Mouse (Mus musculus) heart, embryonic 16.5 days (tissue): ENCODE measurements at regions not wholly inside any gene's neighbourhood (a gene's known extent, or its start where the extent isn't known, plus 50 kb on each side); places are given as distances from the start of the nearest gene placed in this dataset.
A peak's percentile ranks its signal among the peaks of the same experiment; 100 is the strongest.

Experiments used
- ATAC-seq: fragments of 200-750 bp; cut with Nextera tagmentation; replicated peaks from 2 replicates; pipeline ENCODE4 v1.8.0; 2017; ENCODE audit warnings: moderate number of reproducible peaks; ENCODE audit not compliant: insufficient read depth, low FRiP score; ENCODE audit errors: extremely low read depth
- H3K27ac ChIP-seq: fragments of 300-500 bp; sonication (generic); 2 replicates; pipeline ENCODE4 v1.5.1; 2014; ENCODE audit warnings: mild to moderate bottlenecking, low read length, control low read depth, moderate library complexity
- H3K27me3 ChIP-seq: fragments of 300-500 bp; sonication (generic); 2 replicates; pipeline ENCODE4 v1.6.1; 2014; ENCODE audit warnings: low read length, mixed read lengths; ENCODE audit not compliant: control insufficient read depth, insufficient read depth
- H3K36me3 ChIP-seq: fragments of 300-500 bp; sonication (generic); 2 replicates; pipeline ENCODE4 v1.6.1; 2014; ENCODE audit not compliant: control insufficient read depth, insufficient read depth
- H3K4me1 ChIP-seq: fragments of 300-500 bp; sonication (generic); 2 replicates; pipeline ENCODE4 v1.6.1; 2014; ENCODE audit warnings: low read length, mixed read lengths; ENCODE audit not compliant: control insufficient read depth, insufficient read depth
- H3K4me2 ChIP-seq: fragments of 300-500 bp; sonication (generic); 2 replicates; pipeline ENCODE4 v1.6.1; 2014; ENCODE audit warnings: low read depth, mild to moderate bottlenecking, control low read depth, low read length
- H3K4me3 ChIP-seq: fragments of 300-500 bp; sonication (generic); 2 replicates; pipeline ENCODE4 v1.5.1; 2014; ENCODE audit warnings: mild to moderate bottlenecking, control low read depth, low read length
- H3K9ac ChIP-seq: fragments of 300-500 bp; sonication (generic); 2 replicates; pipeline ENCODE4 v1.6.1; 2014; ENCODE audit warnings: low read length, control low read depth
- H3K9me3 ChIP-seq: fragments of 300-500 bp; sonication (generic); replicated peaks from 2 replicates; pipeline ENCODE4 v1.6.1; 2016; ENCODE audit warnings: low read length; ENCODE audit not compliant: control insufficient read depth
- WGBS: fragments of 180-500 bp; shearing (Covaris S2); extraction: QIAGEN DNeasy Blood & Tissue Kit; methylation state at CpG from one replicate; pipeline ENCODE4 v1.1.7; 2014; 5-methylcytosine and 5-hydroxymethylcytosine counted together

GRCm38 (mm10) chr9:82484341-82484740, 345.0 kb upstream of the Irak1bp1 start:
- ATAC-seq, result no peak
- Histone ChIP-seq H3K36me3 (no peaks in the 10 kb centered on the region), H3K27me3 (no peaks in the 10 kb centered on the region), H3K4me1 (peaks cover 2% of the 10 kb centered on the region; the same call in 1 of the 2 replicates), H3K9me3 (0 out of 2 replicates have a peak, but pooled peaks cover 2% of the 10 kb centered on the region), H3K27ac (no peak overlapping the region), H3K4me3 (no peak overlapping the region), H3K4me2 (no peak overlapping the region), H3K9ac (no peak overlapping the region)
- WGBS, result 64% methylated on average over 1 of the region's 1 CpGs

- no peak for ATAC-seq
- Histone ChIP-seq H3K27me3 (no peaks in the 10 kb centered on the region), H3K9me3 (no peaks in the 10 kb centered on the region), H3K36me3 (no peaks in the 10 kb centered on the region), H3K4me1 (no peaks in the 10 kb centered on the region), H3K9ac (no peak overlapping the region), H3K4me2 (no peak overlapping the region), H3K4me3 (no peak overlapping the region), H3K27ac (no peak overlapping the region)
These were observed 335.9 kb upstream of the Irak1bp1 start for GRCm38 (mm10) chr9:82493440-82493839.

GRCm38 (mm10) chr9:82510014-82510413, 319.3 kb upstream of the Irak1bp1 start:
- H3K36me3 ChIP-seq, result no peaks in the 10 kb centered on the region
- no peak overlapping the region for H3K27ac ChIP-seq
- H3K4me1 ChIP-seq, result no peaks in the 10 kb centered on the region
- no peak for ATAC-seq
- 55% methylated on average over 2 of the region's 2 CpGs for WGBS
- H3K9ac ChIP-seq, result no peak overlapping the region
- no peak overlapping the region for H3K4me3 ChIP-seq
- H3K4me2 ChIP-seq, result no peak overlapping the region
- H3K9me3 ChIP-seq, result no peaks in the 10 kb centered on the region
- no peaks in the 10 kb centered on the region for H3K27me3 ChIP-seq

- no peak for ATAC-seq
- 30% methylated on average over 1 of the region's 1 CpGs for WGBS
- no peak overlapping the region for H3K27ac ChIP-seq
- H3K27me3 ChIP-seq, result no peaks in the 10 kb centered on the region
- H3K36me3 ChIP-seq, result no peaks in the 10 kb centered on the region
- H3K9ac ChIP-seq, result no peak overlapping the region
- H3K4me3 ChIP-seq, result no peak overlapping the region
- H3K9me3 ChIP-seq, result no peaks in the 10 kb centered on the region
- no peak overlapping the region for H3K4me2 ChIP-seq
- no peaks in the 10 kb centered on the region for H3K4me1 ChIP-seq
These were observed 310.3 kb upstream of the Irak1bp1 start for GRCm38 (mm10) chr9:82518993-82519392.

- Histone ChIP-seq H3K27me3 (no peaks in the 10 kb centered on the region), H3K4me3 (no peak overlapping the region), H3K4me1 (no peaks in the 10 kb centered on the region), H3K36me3 (no peaks in the 10 kb centered on the region), H3K9me3 (no peaks in the 10 kb centered on the region), H3K4me2 (no peak overlapping the region), H3K9ac (no peak overlapping the region), H3K27ac (no peak overlapping the region)
- ATAC-seq, result no peak
- 71% methylated on average over 8 of the region's 8 CpGs for WGBS
These were observed 301.4 kb upstream of the Irak1bp1 start for GRCm38 (mm10) chr9:82527867-82528385.

- H3K9me3 ChIP-seq, result no peaks in the 10 kb centered on the region
- H3K4me3 ChIP-seq, result no peak overlapping the region
- ATAC-seq, result no peak
- no peak overlapping the region for H3K9ac ChIP-seq
- H3K4me1 ChIP-seq, result no peaks in the 10 kb centered on the region
- 77% methylated on average over 6 of the region's 6 CpGs for WGBS
- no peaks in the 10 kb centered on the region for H3K36me3 ChIP-seq
- H3K27me3 ChIP-seq, result no peaks in the 10 kb centered on the region
- H3K27ac ChIP-seq, result no peak overlapping the region
- no peak overlapping the region for H3K4me2 ChIP-seq
These were observed 276.6 kb upstream of the Irak1bp1 start for GRCm38 (mm10) chr9:82552726-82553125.

- no peaks in the 10 kb centered on the region for H3K36me3 ChIP-seq
- H3K9me3 ChIP-seq, result no peaks in the 10 kb centered on the region
- ATAC-seq, result no peak
- H3K4me1 ChIP-seq, result no peaks in the 10 kb centered on the region
- no peak overlapping the region for H3K4me2 ChIP-seq
- no peaks in the 10 kb centered on the region for H3K27me3 ChIP-seq
- no peak overlapping the region for H3K9ac ChIP-seq
- no peak overlapping the region for H3K4me3 ChIP-seq
- WGBS, result 81% methylated on average over 3 of the region's 3 CpGs
- no peak overlapping the region for H3K27ac ChIP-seq
These were observed 276.1 kb upstream of the Irak1bp1 start for GRCm38 (mm10) chr9:82553213-82553612.

- peaks cover 5% of the 10 kb centered on the region for H3K4me1 ChIP-seq
- 15% methylated on average over 1 of the region's 1 CpGs for WGBS
- peak overlapping the region; percentile 41 for H3K4me2 ChIP-seq
- no peaks in the 10 kb centered on the region for H3K36me3 ChIP-seq
- H3K9ac ChIP-seq, result no peak overlapping the region
- H3K27me3 ChIP-seq, result no peaks in the 10 kb centered on the region
- H3K27ac ChIP-seq, result peak overlapping the region; percentile 74
- ATAC-seq, result peak; percentile 65; the same call in 1 of the 2 replicates
- no peak overlapping the region for H3K4me3 ChIP-seq
- no peaks in the 10 kb centered on the region for H3K9me3 ChIP-seq
These were observed 266.5 kb upstream of the Irak1bp1 start for GRCm38 (mm10) chr9:82562551-82563465.

- Histone ChIP-seq H3K4me1 (no peaks in the 10 kb centered on the region), H3K9ac (no peak overlapping the region), H3K4me3 (no peak overlapping the region), H3K27ac (no peak overlapping the region), H3K4me2 (no peak overlapping the region), H3K9me3 (no peaks in the 10 kb centered on the region), H3K36me3 (no peaks in the 10 kb centered on the region), H3K27me3 (no peaks in the 10 kb centered on the region)
- ATAC-seq, result no peak
- WGBS, result 67% methylated on average over 4 of the region's 4 CpGs
These were observed 247.8 kb upstream of the Irak1bp1 start for GRCm38 (mm10) chr9:82581373-82582018.
